Mouse (Mus musculus) kidney, postnatal 0 days (tissue): ENCODE data around the gene Drd5. TPM values are rescaled to one million over a fixed set of nuclear protein-coding genes. Genes with fewer than 3 reads are reported as not detected.
A peak's percentile ranks its signal among the peaks of the same experiment; 100 is the strongest.

Experiments
- ATAC-seq: fragments of 200-750 bp; cut with Nextera tagmentation; replicated peaks from 2 replicates; pipeline ENCODE4 v1.8.0; 2017; ENCODE audit warnings: low read depth, moderate number of reproducible peaks, moderate TSS enrichment, moderate library complexity; ENCODE audit not compliant: low FRiP score
- DNase-seq: peaks from one replicate; pipeline ENCODE4 v3.0.0-alpha.2; 2016; ENCODE audit warnings: low spot score
- H3K27ac ChIP-seq: fragments of 300-500 bp; sonication (generic); 2 replicates; pipeline ENCODE4 v1.5.1; 2014; ENCODE audit warnings: mild to moderate bottlenecking
- H3K27me3 ChIP-seq: fragments of 300-500 bp; sonication (generic); 2 replicates; pipeline ENCODE4 v1.6.1; 2014; ENCODE audit warnings: low read length, mixed read lengths; ENCODE audit not compliant: insufficient read depth
- H3K36me3 ChIP-seq: fragments of 300-500 bp; sonication (generic); 2 replicates; pipeline ENCODE4 v1.6.1; 2014; ENCODE audit warnings: low read length, mixed read lengths; ENCODE audit not compliant: insufficient read depth
- H3K4me1 ChIP-seq: fragments of 300-500 bp; sonication (generic); replicated peaks from 2 replicates; pipeline ENCODE4 v1.6.1; 2014; ENCODE audit warnings: antibody characterized with exemption, low read length, mixed read lengths; ENCODE audit not compliant: insufficient read depth
- H3K4me2 ChIP-seq: fragments of 300-500 bp; sonication (generic); 2 replicates; pipeline ENCODE4 v1.6.1; 2014; ENCODE audit warnings: mild to moderate bottlenecking, low read length, moderate library complexity, mixed read lengths
- H3K4me3 ChIP-seq: fragments of 300-500 bp; sonication (generic); replicated peaks from 2 replicates; pipeline ENCODE4 v1.5.1; 2014; ENCODE audit warnings: low read depth, low read length
- H3K9ac ChIP-seq: fragments of 300-500 bp; sonication (generic); 2 replicates; pipeline ENCODE4 v1.6.1; 2014; ENCODE audit warnings: low read depth, low read length
- H3K9me3 ChIP-seq: fragments of 300-500 bp; sonication (generic); replicated peaks from 2 replicates; pipeline ENCODE4 v1.6.1; 2016; ENCODE audit warnings: low read length, inconsistent platforms, mixed read lengths
- CTCF ChIP-seq: IDR thresholded peaks from 2 replicates; pipeline ENCODE4 v1.5.1; 2016; ENCODE audit warnings: antibody characterized with exemption, low read depth, mild to moderate bottlenecking, moderate library complexity
- WGBS: fragments of 180-500 bp; shearing (Covaris S2); extraction: QIAGEN DNeasy Blood & Tissue Kit; methylation state at CpG from one replicate; pipeline ENCODE4 v1.1.7; 2014; 5-methylcytosine and 5-hydroxymethylcytosine counted together
- polyA plus RNA-seq: library from polyadenylated mRNA; unstranded; fragments of >200 nt; fragmentation: Nextera tagmentation; extraction: Ambion mirVana; gene quantifications from 2 replicates; pipeline ENCODE4 v1.2.1, GENCODE M21; 2015

Gene Drd5
- polyA plus RNA-seq, 1 experiment from 2014 or later: not detected

DNA sequence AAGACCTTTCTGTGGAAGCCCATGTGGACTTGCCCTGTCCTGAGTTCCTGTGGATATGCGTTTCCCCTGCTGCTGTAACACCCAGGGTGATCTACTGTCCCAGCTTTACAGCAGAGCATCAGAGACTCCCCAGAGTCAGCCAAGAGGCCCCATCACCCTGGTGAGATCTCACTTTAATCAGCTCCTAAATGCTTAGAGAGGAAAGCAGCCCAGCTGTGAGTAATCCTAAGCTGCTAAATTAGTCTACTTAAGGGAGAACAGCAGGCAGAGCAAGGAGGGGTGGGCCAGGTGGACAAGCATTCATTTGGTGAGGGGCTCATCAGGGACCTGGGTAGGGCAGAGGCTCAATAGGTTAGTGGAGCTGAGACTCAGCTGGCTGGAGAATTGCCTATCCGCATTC lies 46.4 kb downstream of the Drd5 start:
- 53% methylated on average over 2 of the region's 2 CpGs for WGBS
- no peak for TF ChIP-seq CTCF
- no peaks in the 10 kb centered on the region for H3K36me3 ChIP-seq

DNA sequence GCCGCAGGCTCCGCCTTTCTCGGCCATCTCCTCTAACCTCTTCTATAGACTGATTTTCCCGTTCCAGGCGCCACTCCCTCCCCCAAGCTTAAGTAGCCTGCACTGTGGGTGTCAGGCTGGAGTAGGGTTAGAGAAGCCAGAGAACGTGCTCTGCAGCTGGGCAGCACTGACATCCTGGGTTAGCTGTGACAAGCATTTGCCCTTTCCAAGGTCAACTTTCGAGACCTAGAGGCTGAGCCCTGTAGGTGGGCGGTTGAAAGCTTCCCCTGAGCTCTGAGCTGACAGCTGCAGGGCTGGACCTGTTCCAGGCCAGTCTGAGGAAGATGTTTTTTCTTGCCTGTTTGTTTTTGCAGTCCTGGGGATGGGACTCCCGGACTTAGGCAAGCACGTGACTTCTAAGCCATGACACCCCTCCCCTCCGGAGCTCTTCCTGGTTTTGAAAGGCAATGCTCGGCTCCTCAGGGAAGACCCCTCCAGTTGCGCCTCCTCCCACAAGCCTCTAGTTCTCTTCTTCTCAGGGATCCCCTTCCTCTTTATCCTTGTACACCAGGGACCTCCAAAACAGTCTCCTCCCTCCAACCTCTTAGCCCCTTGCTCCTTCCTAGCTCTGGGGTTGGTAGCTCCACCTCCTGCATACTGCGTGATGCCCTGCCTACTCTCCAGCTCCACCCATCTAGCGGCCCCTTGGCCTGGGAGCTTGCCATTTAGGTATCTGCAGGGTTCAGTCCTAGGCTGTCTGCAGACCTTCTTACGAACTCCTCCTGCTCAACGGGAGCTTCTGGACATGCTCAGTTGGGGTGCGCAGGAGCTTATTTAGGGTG lies 47.7 kb downstream of the Drd5 start:
- Histone ChIP-seq H3K27ac (no peak overlapping the region; the same call in 1 of the 2 replicates), H3K4me3 (peak overlapping the region; percentile 22), H3K4me1 (0 out of 2 replicates have a peak, but pooled peaks cover 7% of the 10 kb centered on the region), H3K9me3 (no peaks in the 10 kb centered on the region), H3K36me3 (no peaks in the 10 kb centered on the region), H3K27me3 (no peaks in the 10 kb centered on the region), H3K4me2 (peak overlapping the region; percentile 65), H3K9ac (0 out of 2 replicates have a peak overlapping the region, but pooled peaks have one; percentile 13)
- WGBS: 9% methylated on average over 18 of the region's 18 CpGs
- no peak for TF ChIP-seq CTCF
- ATAC-seq: peak; percentile 75
- DNase-seq: peak; percentile 77

More for the DNA sequence above, 46.4 kb downstream of the Drd5 start:
- ATAC-seq (no peak), DNase-seq (no peak)
- no peak overlapping the region for H3K27ac ChIP-seq
- no peak overlapping the region for H3K4me3 ChIP-seq
- 0 out of 2 replicates have a peak, but pooled peaks cover 7% of the 10 kb centered on the region for H3K4me1 ChIP-seq
- H3K9ac ChIP-seq: no peak overlapping the region
- H3K9me3 ChIP-seq: no peaks in the 10 kb centered on the region
- no peak overlapping the region for H3K4me2 ChIP-seq
- no peaks in the 10 kb centered on the region for H3K27me3 ChIP-seq

DNA sequence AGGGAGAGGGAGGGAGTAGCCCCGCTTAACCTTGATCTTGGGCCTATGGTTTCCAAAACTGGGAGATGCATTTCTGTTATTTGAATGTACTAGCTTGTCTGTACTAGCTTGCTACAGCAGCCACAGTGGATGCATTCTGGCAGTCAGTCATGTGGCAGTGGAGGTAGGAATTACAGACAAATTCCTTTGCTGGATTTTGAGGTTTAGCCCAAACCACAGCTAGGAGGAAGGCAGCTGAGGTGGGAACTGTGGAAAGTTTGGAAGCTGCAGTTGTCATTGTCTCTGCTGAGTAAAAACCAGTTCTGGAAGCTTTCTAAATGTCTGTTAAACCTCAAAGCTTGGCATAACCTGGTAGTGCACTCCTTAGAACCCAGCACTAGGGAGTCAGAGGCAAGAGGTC lies 52.1 kb downstream of the Drd5 start:
- ATAC-seq (no peak), DNase-seq (no peak)
- Histone ChIP-seq H3K4me1 (0 out of 2 replicates have a peak, but pooled peaks cover 4% of the 10 kb centered on the region), H3K4me3 (no peak overlapping the region), H3K27me3 (no peaks in the 10 kb centered on the region), H3K27ac (no peak overlapping the region), H3K9me3 (no peaks in the 10 kb centered on the region), H3K9ac (no peak overlapping the region), H3K4me2 (no peak overlapping the region), H3K36me3 (no peaks in the 10 kb centered on the region)
- TF ChIP-seq CTCF: no peak
- 100% methylated on average over 1 of the region's 1 CpGs for WGBS

Other genes with a start within 250 kb of the Drd5 start
- gene Nsg1, start 159.5 kb upstream of the Drd5 start, polyA plus RNA-seq: 26.4 and 32.7 TPM in 2 replicates
- 8.4 and 8.6 TPM in 2 replicates for gene Zbtb49, start 98.9 kb upstream of the Drd5 start, polyA plus RNA-seq
- 86.9 and 90.1 TPM in 2 replicates for gene Lyar, start 98.9 kb upstream of the Drd5 start, polyA plus RNA-seq
- 105 and 108 TPM in 2 replicates for gene Tmem128, start 59.2 kb upstream of the Drd5 start, polyA plus RNA-seq
- gene Otop1, start 43.4 kb upstream of the Drd5 start, polyA plus RNA-seq: not detected in 2 replicates
- gene Slc2a9, start 183.8 kb downstream of the Drd5 start, polyA plus RNA-seq: 2.9 and 3.5 TPM in 2 replicates
- gene Wdr1, start 243.9 kb downstream of the Drd5 start, polyA plus RNA-seq: 165 and 182 TPM in 2 replicates